Mouse (Mus musculus): ENCODE measurements around the gene Setdb2. TPM values are rescaled to one million over a fixed set of nuclear protein-coding genes. Genes with fewer than 3 reads are reported as not detected.
"Not testable (repeated sequence)": the region's sequence is repeated elsewhere in the genome, so short reads cannot be mapped to it uniquely, and the experiment has no call there.

Setdb2 gene
- 14.2 and 14.6 TPM in 2 replicates for polyA plus RNA-seq (2015; fragmentation: Nextera tagmentation; extraction: Ambion mirVana)

DNA sequence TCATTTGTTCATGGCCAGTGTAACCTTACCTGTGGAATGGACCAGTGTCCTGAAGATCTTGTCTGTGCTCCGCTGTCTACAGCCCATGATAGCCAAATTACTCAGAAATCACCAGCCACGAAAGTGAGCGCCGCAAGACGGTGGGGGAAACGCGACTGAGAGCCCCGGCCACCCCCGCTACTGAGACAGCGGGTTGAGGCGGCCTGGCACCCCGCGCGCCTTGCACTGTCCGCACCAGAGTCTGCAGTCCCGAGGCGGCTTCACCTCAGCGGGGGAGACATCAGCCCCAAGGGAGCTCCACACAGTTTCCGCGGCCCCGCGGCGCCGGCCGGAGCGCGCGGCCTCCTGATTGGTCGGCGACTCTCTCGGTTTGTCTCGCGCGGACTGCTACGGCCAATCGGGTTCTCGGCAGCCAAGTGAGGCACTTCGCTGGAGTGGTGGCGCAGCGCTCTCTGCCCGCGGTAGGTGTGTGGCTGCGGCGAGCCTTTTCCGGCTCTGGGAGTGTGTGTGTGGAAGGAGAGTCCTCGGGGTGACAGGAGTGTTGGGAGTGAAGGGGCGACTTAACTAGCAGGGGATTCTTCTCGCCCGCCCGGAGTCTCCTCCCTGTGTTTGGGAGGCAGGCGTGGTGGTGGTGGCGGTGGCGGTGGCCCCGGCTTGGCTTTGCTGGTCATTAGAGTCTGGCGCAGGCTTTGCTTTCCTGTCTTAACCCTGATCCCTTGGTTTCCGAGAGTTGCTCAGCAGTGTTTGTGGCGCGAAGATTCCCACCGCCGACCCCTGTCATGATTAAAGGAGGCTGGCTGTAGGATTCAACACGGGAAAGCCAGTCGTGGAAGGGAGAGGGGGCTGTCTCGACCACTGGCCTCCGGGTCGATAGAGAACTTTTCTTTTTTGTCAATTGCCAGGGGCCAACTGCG lies at the start of gene Setdb2, which contains the start of gene Cab39l:
Gene Setdb2 (minus strand): TSS at position 327 of the 914 bp plus-strand sequence.
Gene Cab39l (plus strand): TSS at position 415 of the 914 bp plus-strand sequence.
- peak; percentile 96 for DNase-seq (ENCODE audit: low spot score)

DNA sequence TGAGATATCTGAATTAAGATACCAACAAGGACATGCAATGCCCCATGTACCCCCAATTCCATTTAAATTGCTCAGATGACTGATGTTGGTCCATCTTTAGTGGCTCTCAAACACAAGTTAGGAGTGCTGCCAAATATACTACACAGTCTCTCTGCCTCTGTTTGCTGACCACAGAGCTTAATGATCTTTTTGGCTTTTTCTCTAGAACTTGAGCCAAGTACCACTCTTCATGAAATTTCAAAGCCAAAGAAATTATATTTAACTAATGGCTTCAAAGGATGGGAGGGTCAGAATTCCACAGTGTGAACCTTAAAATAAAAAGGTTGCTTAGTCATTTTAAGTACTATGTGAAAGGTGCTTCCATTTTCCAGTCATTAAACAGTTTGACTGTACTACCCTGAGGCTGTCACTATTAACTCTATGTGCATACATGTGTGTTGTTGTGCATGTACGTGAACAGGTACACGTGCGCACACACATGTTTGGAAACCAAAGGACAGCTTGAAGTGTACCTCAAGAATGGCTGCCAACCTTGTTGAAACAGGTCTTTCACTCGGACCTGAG lies 44.6 kb upstream of the Setdb2 start:
- DNase-seq (ENCODE audit: low spot score) = no peak

DNA sequence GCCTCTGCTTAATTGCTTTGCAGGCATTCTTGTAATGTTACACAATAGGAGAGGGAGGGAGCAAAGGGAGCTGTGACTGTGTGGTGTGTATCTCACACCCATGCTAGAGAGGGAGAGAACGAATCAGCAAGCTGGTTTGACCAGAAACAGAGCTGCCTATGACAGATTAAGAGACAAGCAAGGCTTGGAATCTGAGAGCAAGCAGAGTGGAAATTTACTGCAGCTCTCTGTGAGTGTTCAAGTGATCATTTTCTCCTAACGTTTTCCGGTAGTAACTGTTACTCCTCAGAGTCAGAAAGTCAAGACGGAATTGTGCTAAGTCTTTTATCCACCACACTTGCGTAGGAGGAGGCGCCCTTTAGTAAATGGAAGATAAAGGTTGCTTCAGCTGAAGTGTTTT lies 38.0 kb upstream of the Setdb2 start:
- no peak for DNase-seq (ENCODE audit: low spot score)

DNA sequence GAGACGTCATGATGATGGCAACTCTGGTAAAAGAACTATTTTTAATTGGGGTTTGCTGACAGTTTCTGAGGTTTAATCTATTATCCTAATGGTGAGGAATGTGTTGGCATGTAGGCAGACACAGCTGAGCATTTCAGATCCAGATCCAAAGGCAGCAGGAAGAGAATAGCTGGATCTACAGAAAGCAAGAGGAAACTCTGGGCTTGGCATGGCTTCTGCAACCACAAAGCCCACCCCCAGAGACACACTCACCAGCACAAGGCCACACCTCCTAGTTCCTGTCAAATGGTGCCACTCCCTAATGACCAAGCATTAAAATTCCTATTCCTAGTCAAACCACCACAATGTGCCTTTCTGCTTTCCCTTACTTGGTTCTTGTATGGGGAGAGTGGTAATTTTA lies 30.1 kb upstream of the Setdb2 start:
- DNase-seq (ENCODE audit: low spot score) = no peak

DNA sequence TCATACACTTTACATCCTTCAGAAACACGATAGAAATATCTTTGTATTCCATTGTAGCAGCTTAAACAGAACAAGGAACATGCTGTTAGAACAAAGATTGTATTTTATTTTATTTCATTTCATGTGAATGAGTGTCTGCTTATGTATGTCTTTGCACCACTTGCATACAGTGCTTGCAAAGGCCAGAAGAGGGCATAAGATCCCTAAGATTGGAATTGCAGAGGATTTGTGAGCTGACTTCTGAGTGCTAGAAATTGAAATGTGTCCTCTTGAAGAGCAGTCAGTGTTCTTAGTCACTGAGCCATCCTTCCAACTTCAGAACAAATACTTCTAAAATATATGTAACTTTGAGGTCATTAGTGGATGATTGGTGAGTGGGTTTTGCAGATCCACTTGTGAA lies 27.1 kb upstream of the Setdb2 start:
- peak; percentile 15 for DNase-seq (ENCODE audit: low spot score)

DNA sequence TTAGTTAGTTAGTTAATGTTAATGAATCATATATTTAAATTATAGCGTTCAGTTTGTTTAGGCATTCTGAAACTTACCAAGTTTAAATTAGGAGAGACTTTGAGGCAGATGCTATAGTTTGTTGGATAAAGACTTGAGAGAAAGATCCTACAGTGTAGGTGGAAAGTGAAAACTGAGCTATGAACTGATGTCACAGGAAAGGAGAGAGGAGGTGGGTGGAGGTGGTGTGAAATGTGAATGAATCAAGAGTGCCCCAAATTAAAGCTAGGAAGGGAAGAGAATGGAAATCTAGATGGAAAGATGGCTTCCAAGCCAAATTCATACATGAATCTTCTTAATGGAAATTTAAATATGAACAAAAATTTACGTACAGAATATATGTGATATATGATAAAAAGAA lies 25.8 kb upstream of the Setdb2 start:
- DNase-seq (ENCODE audit: low spot score) = no peak

DNA sequence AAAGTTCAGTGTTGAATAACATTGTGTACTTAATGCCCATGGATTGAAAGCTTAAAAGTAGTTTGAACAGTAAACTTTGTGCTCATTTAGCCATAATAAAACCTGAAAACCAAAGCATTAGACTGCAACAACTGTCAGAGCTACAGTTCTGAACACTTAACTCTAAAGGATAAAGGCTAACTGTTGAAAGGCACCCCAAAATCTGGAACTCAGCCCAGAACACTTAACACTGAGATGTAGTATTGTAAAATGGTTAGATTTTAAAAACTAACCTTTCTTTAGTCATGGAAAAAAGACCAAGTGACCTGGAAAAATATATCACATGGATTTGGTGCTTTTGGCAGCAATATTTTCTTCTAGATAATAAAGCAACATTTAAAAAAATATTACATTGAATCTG lies 7.3 kb upstream of the Setdb2 start:
- no peak for DNase-seq (ENCODE audit: low spot score)

DNA sequence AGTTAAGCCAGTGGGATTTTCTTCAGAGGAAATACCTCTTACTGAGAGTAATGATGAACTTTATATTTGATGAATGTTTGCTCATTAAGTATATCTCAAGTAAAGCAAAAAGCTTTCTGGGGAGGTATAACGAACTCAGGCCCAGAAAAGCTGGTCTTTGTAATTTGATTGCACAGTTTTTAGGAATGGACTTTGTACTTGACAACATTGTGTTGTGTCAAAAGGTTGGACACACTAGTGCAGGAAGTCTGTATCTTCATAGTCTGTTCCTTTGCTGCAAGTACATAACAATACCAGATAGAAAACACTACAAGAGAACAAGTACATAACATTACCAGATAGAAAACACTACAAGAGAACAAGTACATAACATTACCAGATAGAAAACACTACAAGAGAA lies 4.7 kb upstream of the Setdb2 start:
- DNase-seq (ENCODE audit: low spot score) = no peak

DNA sequence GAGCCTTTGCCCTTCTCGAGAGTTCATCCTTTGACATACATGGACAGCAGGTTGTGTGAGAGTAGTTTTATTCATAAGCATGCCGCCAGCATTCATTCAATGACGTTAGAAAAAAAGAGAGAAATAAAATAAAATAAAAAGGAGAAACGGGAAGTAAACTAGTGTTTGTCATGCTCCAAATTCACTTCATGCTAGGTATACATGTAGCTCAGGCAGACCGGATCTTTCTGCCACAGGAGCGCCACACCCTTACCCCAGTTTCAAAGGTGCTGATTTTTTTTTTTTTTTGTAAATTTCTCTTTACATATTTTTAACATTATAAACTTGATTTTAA lies 755 bp upstream of the Setdb2 start:
- DNase-seq (ENCODE audit: low spot score) = no peak

DNA sequence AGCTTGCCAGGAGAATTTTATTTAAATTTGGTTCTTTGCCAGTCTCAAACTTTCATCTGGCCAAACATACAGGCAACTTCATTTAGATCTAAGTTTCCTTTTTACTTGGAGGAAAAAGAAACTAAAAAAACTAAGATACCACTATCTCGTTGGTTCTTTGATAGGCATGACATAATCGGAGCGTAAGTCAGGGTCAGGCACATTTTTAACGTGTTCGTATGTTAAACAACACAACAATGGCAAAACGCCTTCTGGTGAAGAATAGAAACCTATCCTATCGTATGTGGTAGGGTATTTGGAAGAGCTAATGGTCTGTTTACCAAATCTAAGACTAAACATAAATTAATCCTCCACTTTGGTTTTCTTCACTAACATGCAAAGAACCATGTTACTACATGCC lies 645 bp downstream of the Setdb2 start:
- peak; percentile 21 for DNase-seq (ENCODE audit: low spot score)

DNA sequence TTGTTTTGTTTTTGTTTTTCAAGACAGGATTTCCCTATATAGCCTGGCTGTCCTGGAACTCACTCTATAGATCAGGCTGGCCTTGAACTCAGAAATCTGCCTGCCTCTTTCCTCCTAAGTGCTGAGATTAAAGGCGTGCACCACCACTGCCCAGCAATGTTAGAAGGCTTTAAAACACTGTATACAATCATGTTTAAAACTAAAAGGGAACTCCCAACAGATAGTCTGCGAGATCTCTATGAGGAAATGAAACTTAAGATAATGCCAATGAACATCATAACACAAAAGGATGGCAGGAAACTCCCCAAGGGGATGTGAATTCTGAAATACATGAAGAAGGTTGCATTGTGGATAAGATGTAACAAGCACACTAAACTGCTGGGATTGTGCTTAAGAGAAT lies 2.2 kb downstream of the Setdb2 start:
- no peak for DNase-seq (ENCODE audit: low spot score)

DNA sequence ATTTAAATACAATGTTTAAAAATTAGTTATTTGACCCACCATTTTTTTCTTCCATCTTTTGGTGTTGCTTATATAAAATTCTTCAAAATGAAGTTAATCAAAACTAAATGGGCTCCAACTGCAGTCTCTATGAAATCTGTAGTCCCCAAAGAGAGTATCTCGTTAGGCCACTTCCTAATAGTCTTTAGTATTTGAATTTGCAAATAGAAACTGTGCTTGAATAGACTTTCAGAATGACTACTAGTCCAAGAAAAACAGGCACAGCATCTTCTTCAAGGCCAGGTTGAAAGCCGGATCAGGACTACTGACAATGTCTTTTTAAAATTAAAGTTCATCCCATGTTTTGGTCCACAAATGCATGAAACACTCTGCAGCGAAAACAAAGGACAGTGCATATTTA lies 3.3 kb downstream of the Setdb2 start:
- DNase-seq (ENCODE audit: low spot score) = no peak

DNA sequence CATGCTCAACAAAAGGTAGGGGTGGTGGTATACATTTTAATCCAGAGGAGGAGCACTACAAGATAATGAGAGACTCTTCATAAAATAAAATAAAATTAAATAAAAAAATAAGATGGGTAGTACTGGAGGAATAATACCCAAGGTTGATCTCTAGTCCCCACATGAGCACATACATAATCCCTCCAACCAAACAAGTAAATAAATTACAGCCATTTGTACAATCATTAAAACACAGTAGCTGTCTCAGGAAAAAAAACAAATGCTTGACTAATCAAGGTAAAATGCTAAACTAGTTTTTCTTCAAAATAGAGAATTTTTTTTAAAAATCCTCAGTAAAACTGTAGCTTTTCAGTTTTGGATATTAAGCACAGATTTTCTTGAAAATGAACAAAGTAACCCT lies 5.5 kb downstream of the Setdb2 start:
- no peak for DNase-seq (ENCODE audit: low spot score)

DNA sequence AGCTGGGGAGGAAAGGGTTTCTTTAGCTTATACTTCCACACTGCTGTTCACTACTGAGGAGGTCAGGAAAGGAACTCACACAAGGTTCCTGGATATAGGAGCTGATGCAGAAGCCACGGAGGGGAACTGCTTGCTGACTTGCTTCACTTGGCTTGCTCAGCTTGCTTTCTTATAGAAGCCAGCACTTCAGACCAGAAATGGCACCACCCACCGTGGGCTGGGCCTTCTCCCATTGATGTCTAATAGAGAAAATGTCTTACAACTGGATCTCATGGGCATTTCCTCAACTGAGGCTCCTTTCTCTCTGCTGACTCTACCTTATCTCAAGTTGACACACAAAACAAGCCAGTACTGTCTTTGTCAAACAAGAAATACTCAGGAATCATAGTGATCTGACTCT lies 6.8 kb downstream of the Setdb2 start:
- DNase-seq (ENCODE audit: low spot score) = no peak

DNA sequence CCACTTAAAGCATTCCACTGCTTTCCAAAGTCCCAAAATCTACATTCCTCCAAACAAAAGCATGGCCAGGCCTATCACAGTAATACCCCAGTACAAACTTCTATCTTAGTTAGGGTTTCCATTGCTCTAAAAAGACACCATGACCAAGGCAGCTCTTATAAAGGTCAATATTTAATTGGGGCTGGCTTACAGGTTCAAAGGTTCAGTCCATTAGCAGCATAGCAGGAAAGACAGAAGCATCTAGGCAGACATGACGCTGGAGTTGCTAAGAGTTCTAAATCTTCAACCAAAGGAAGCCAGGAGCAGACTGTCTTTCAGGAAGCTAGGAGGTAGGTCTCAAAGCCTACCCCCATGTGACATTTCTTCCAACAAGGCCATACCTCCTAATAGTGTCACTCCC lies 10.1 kb downstream of the Setdb2 start:
- no peak for DNase-seq (ENCODE audit: low spot score)

DNA sequence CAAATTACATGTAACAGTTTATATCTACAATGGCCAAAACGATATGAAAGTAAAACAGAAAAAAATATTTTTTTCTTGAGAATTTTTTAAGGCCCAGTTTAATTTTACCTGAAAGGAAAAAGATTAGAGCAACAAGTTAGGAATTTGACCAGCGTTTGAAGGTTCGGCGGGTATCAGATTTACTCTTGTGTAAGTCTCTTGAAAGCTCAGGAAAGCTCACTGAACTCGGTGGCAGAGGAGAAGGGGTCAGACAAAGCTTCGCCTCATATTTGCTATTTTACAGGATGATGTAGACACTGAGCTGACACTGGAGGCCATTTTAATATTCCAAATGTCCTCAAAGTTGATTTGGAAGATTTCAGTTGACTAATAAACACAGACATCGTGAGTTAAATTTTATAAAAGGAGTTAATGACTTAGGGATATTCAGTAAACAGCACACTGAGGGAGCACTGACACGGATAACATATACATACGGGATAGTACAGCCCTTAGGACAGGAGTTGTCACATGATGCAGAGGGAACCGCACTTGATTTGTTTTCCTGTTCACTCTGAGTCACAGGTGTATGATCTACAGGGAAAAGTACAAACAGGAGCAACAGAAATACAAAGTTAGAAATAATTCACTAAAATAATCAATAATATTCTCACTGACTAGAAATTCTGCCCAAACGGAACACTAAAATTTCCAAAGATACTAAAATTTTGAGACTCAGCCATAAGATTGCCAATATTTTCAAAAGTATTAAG lies 17.6 kb downstream of the Setdb2 start:
- no peak for DNase-seq (ENCODE audit: low spot score)

DNA sequence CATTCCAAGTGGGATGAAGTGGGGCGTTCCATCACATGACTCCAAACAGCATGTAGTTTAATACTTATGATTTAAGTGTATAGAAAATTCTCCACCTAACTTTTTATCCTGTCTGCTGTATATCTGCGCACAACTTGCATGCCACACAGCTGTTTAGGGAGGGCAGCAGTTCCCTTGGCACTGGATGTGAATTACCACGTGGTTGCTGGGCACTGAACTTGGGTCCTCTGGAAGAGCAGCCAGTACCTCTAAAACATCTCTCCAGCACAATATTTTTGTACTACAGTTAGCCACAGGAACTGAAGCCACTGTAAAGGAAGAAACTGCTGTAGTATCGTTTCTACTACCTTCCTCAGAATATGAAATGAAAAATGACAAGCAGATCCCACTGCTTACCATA lies 22.5 kb downstream of the Setdb2 start:
- no peak for DNase-seq (ENCODE audit: low spot score)

DNA sequence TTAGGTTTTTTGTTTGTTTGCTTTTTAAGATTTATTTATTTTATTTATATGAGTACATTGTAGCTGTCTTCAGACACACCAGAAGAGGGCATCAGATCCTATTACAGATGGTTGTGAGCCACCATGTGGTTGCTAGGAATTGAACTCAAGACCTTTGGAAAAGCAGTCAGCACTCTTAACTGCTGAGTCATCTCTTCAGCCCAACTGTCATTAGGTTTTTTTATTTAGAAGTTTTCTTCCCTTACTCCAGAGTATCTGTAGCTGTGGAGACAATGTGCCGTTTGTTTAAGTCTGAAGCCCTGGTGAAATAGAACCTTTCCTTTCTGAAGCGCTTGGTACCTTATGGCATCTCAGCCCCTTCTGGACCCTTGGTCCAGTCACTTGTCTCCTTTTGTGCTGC lies 25.7 kb downstream of the Setdb2 start:
- DNase-seq (ENCODE audit: low spot score) = not testable (repeated sequence)

DNA sequence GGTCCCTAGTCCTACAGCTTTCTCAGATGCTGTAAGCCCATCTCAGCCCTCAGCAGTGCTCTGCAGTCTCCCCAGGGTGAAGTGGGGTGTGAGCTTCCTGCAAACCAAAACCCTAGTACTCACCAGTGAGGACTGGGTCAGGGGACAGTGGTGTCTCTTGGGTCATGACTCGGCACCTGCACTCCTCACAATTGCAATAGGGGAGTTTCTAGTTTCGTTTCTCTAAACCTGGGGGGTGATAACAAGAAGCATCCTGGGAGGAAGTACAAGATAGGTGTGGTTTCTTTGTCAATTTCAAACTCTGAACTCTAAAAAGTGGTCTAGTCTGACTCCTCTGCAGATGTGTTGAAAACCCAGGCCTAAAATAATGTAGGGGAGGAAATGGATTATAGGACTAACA lies 43.7 kb downstream of the Setdb2 start:
- DNase-seq (ENCODE audit: low spot score) = peak; percentile 47

DNA sequence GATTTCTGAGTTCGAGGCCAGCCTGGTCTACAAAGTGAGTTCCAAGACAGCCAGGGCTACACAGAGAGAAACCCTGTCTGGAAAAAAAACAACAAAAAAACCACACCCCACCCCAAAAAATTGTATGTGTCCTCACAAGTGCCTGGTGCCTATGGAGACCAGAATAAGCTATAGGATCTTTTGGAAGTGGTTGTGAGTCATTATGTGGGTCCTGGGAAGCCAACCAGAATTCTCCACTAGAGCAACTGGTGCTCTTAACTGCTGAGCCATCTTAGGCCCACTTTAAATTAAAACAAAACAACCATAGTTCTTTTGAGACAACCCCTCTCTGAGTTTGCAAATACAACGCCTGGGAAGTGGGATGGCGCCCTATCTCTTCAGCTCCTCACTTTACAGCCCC lies 45.4 kb downstream of the Setdb2 start, which contains the start of gene Phf11c:
Gene Phf11c (minus strand): TSS at position 101 of the 400 bp plus-strand sequence.
- no peak for DNase-seq (ENCODE audit: low spot score)

DNA sequence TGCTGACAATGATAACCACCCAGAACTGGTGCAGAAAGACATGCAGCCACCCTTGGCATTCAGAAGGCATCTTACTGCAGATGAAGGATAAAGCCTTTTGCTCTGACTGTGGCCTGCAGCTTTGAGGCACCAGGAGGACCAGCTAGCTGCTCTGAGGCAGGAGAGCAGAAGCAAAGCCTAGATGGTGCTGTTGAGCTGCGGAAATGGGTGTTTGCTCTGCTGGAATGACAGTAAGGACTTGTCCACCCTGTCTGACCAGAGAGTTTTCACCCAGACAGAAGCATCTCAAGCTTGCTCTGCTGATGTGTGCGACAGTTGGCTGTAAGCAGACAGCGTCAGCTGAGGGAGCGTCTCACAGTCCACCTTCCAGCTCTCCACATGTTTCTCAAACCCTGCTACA lies 50.5 kb downstream of the Setdb2 start:
- DNase-seq (ENCODE audit: low spot score) = not testable (repeated sequence)

DNA sequence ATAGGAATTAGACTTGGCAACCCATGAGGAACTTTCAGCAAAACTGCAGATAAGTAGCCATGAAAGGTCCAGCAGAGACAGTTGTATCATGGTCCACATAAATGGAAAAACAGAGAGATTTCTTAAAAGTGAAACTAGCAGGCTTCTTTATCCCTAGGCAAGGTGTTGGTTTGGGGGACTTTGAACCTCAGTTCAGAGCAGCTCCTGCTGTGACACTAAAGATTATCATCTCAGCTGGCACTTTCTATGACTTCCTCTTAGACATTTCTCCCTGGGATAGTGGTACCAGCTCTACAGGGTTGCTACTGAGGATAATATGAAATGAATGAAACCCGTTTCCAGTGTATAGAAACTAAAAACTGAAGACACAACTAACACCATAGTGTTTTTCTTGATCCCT lies 51.2 kb downstream of the Setdb2 start:
- no peak for DNase-seq (ENCODE audit: low spot score)
